Mouse (Mus musculus): ENCODE measurements around the gene Gna14.

Gna14 gene

DNA sequence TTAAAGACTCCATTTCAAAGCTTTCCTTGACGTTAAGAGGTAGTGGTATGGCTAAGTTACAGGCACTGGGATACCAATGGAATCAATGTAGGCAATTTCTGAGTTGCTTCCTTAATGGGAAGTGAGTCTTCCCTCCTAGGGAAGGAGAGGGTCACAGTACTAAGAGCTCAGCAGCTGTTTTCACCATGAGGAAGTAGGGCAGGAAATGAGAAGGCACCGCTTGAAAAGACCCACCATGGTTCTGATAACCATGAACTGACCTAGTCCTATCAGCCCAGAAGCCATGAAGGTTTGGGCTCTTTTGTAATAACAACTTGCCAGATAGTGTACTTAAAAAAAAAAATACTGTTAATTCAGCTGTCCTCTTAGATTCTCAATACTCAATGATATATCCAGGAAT is 20.6 kb downstream of the Gna14 start:
- no peak for DNase-seq (ENCODE audit: low read depth, low spot score)

GRCm38 (mm10) chr19:16457127-16457526 is 21.6 kb downstream of the Gna14 start:
- no peak for DNase-seq (ENCODE audit: low read depth, low spot score)

GRCm38 (mm10) chr19:16459317-16459716 is 23.8 kb downstream of the Gna14 start:
- no peak for DNase-seq (ENCODE audit: low read depth, low spot score)

- DNase-seq (ENCODE audit: low read depth, low spot score) = no peak
Measured at GRCm38 (mm10) chr19:16460292-16460691, 24.7 kb downstream of the Gna14 start.

DNA sequence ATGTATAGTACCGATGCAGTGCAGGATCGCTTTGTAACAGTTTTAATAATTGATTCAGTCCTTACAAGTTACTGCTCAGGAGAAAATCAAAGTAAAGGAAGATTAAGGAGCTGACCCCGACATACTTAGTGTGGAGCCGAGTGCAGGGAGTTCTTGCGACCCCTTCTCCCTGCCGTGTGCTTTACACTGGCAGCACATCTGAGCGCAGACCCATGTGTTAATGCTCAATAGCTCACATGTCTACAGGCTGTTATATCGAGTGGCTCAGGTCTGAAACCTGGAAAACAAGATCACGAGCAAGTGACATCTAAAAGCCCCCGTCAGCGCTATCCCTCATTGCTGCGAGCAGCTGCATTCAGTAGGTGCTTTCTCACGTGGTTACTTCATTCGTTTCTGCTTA is 25.3 kb downstream of the Gna14 start:
- DNase-seq (ENCODE audit: low read depth, low spot score) = no peak

GRCm38 (mm10) chr19:16462461-16462860 is 26.9 kb downstream of the Gna14 start:
- no peak for DNase-seq (ENCODE audit: low read depth, low spot score)

DNA sequence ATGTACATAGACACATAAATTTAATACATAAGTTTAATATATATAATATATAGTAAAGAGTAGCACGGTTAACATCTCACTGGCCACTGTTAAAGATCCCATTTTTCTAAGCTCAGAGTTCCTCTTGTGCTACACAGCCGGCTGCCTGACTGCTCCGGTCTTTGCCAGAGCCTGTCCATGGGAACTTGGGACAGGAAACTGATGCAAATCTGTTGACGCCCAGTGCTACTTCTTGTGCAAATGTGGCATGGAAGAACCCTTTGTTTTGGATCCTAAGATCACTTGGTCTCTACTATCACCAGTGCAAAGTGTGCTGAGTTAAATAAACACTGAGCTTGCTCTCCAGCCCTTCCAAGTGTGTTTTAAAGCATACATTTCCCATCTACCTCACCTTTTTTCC is 29.2 kb downstream of the Gna14 start:
- DNase-seq (ENCODE audit: low read depth, low spot score) = no peak

- DNase-seq (ENCODE audit: low read depth, low spot score) = no peak
Measured at GRCm38 (mm10) chr19:16468756-16469374, 33.3 kb downstream of the Gna14 start.

GRCm38 (mm10) chr19:16472655-16473054 is 37.1 kb downstream of the Gna14 start:
- no peak for DNase-seq (ENCODE audit: low read depth, low spot score)

DNA sequence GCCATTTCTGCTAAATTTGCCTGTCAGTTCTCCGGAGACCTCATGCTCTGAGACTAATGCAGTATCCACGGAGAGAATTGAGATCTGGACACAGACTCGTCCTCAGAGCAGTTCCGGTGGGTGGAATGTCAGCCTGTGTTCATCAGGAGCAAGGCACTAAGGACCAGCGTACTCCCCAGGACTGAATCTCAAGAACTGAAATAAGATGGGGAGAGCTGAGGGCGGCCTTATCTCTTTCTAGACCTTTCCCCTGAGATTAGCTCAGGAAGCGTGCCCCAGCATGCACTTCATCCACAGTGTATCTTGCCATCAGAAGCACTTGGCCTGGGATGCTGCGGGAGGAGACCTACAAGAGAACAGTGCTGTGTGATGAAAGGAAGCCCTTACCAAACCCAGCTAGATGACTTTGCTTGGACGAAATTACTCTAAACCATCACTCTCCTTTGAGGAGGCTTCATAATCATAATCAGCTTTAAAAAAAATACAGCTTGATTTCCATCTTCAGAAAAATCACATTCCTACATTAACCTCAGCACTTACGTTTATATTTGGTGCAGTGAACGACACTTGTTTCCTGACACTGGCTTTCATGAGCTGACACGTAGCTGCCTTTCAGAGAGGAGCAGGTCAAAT is 41.9 kb downstream of the Gna14 start:
- no peak for DNase-seq (ENCODE audit: low read depth, low spot score)

- no peak for DNase-seq (ENCODE audit: low read depth, low spot score)
Measured at GRCm38 (mm10) chr19:16478186-16478607, 42.6 kb downstream of the Gna14 start.

DNA sequence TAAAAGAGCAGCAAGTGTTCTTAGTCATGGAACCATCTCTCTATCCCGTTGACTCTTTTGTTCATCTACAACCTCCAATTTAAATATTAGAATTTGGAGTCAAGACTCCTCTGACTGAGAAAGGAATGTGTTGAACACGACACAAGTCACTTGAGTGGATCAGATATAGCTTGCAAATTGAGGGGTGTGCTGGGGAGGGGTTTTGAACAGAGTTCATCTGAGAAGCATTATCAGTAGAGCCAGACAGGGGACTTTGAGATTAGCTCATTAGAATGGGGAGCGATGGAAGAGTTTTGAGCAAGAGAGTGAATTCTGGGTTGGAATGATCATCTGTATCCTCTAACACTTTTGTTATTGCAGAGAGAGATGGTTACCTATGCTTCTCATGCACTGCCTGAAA is 46.5 kb downstream of the Gna14 start:
- no peak for DNase-seq (ENCODE audit: low read depth, low spot score)

DNA sequence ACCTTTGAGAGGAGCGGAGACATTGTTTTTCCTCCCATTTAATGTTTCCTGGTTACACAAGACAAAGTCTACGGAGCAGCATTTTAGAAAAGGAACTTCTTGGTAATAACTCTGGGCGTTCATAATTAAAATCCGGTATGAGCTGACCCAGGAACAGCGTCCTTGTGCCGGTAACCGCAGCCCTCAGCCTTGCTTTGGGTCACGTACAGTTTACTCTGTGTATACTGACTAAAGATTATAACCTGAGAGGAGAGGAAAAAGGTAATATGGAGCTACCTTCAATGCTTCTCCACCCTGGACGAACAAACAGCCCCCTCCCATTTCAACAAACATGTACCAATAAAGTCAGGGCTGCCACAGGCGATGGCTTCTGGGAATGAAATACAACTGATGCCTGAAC is 48.7 kb downstream of the Gna14 start:
- no peak for DNase-seq (ENCODE audit: low read depth, low spot score)

GRCm38 (mm10) chr19:16484671-16485070 is 49.1 kb downstream of the Gna14 start:
- peak; percentile 38 for DNase-seq (ENCODE audit: low read depth, low spot score)

DNA sequence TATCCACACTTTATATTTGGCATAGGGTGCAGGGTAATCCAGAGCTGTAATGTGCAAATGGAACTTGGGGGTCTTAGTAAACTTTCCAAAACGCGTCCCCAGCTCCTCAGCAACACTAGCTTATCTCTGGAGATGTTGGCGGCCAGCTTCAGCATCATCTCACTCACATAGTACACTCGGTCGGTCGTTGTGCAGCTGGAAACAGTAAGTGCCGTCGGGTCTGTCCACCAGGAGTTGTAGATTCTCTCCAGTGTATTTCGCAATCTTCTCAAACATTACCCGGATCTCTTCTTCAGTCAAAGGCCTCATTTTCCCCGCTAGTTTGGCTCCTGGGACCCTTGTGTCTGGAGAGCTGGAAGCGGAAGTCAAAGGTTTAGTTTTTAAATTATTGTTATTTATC is 55.2 kb downstream of the Gna14 start:
- no peak for DNase-seq (ENCODE audit: low read depth, low spot score)

DNA sequence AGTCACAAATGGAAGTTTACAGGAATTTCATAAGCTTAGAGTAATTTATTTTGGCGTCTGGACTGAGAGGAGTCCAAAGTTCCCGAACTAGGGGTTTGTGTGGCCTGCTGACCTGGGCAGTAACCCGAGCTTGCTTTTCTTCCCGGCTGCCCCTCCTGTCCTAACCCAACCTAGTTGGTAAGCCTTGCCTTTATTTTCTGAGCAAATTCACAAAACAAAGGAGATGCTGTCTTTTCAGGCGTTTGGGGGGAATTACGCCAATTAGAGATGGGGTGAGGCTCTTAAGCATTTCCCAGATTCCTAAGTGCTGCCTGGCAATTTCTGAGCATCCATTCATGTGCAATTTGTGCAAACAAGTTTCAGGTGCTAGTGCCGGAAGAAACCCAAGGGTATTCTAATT is 55.9 kb downstream of the Gna14 start:
- no peak for DNase-seq (ENCODE audit: low read depth, low spot score)

GRCm38 (mm10) chr19:16492453-16492852 is 56.9 kb downstream of the Gna14 start:
- DNase-seq (ENCODE audit: low read depth, low spot score) = no peak

- no peak for DNase-seq (ENCODE audit: low read depth, low spot score)
Measured at GRCm38 (mm10) chr19:16494816-16495516, 59.4 kb downstream of the Gna14 start.

DNA sequence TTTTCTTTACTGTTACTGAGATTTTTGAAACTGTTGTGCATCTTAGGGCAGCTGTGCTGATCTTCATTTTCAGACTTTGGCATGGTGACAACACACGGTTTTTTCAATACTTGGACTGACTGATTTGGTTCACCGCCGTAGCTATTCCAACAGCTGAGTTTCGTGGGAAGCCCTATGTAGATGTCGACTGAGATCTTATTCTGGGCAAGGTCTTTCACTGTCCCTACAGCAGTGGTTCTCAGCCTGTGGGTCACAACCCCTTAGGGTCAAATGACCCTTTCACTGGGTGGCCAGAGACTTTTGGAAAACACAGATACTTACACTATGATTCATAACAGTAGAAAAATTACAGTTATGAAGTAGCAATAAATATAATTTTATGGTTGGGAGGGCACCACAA is 60.5 kb downstream of the Gna14 start:
- no peak for DNase-seq (ENCODE audit: low read depth, low spot score)

- DNase-seq (ENCODE audit: low read depth, low spot score) = no peak
Measured at GRCm38 (mm10) chr19:16502054-16502453, 66.5 kb downstream of the Gna14 start.

DNA sequence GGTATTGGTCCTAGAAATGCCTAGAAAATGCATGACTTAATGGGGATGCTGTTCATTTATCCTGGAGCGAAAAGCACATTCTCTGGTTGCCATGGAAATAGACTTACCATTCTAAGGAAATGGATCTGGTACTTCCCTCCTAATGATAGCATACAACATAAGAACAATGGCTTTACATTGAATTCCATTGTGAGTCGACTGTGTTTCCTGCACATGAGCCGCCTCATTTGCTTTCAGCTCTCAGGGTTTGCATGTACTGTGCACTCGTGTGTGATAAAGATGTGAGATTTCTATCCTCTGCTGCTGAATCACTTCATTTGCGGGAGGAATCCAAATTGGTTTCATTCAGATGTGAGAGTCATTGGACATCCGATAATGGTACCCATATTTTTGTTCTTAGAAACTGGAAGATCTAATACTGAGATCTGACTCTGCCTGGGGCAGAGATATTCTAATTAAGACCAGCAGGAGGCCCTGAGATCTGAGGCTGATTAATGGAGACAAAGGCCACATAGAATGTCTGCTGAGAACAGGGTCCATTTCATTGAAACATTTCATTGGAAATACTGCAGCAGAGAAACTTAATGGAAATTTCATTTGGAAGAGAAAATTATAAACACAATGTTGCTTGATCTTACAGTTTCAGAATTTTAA is 71.3 kb downstream of the Gna14 start:
- no peak for DNase-seq (ENCODE audit: low read depth, low spot score)

GRCm38 (mm10) chr19:16510343-16511080 is 75.0 kb downstream of the Gna14 start:
- peak; percentile 32 for DNase-seq (ENCODE audit: low read depth, low spot score)
